Mouse (Mus musculus) liver, embryonic 11.5 days (tissue): ENCODE data around the gene AC109138.7. TPM values are rescaled to one million over a fixed set of nuclear protein-coding genes. Genes with fewer than 3 reads are reported as not detected.

ENCODE experiments used
- ATAC-seq: fragments of 200-750 bp; cut with Nextera tagmentation; replicated peaks from 2 replicates; pipeline ENCODE4 v1.8.0; 2017; ENCODE audit warnings: moderate number of reproducible peaks, mild to moderate bottlenecking, moderate TSS enrichment, moderate library complexity; ENCODE audit not compliant: low FRiP score
- DNase-seq: peaks from one replicate; pipeline ENCODE4 v3.0.0-alpha.2; 2017; ENCODE audit warnings: low spot score
- H3K27ac ChIP-seq: fragments of 300-500 bp; sonication (generic); 2 replicates; pipeline ENCODE4 v1.5.1; 2014; ENCODE audit warnings: mild to moderate bottlenecking, low read depth, low read length, control low read depth
- H3K27me3 ChIP-seq: fragments of 300-500 bp; sonication (generic); replicated peaks from 2 replicates; pipeline ENCODE4 v1.6.1; 2014; ENCODE audit warnings: low read length, mixed read lengths; ENCODE audit not compliant: control insufficient read depth, insufficient read depth
- H3K36me3 ChIP-seq: fragments of 300-500 bp; sonication (generic); 2 replicates; pipeline ENCODE4 v1.6.1; 2014; ENCODE audit warnings: mild to moderate bottlenecking, low read length, moderate library complexity, mixed read lengths; ENCODE audit not compliant: control insufficient read depth, insufficient read depth
- H3K4me1 ChIP-seq: fragments of 300-500 bp; sonication (generic); replicated peaks from 2 replicates; pipeline ENCODE4 v1.6.1; 2014; ENCODE audit warnings: low read length, mixed read lengths; ENCODE audit not compliant: control insufficient read depth, insufficient read depth
- H3K4me2 ChIP-seq: fragments of 300-500 bp; sonication (generic); 2 replicates; pipeline ENCODE4 v1.6.1; 2014; ENCODE audit warnings: mild to moderate bottlenecking, control low read depth, moderate library complexity
- H3K4me3 ChIP-seq: fragments of 300-500 bp; sonication (generic); 2 replicates; pipeline ENCODE4 v1.5.1; 2014; ENCODE audit warnings: low read depth, low read length, control low read depth
- H3K9ac ChIP-seq: fragments of 300-500 bp; sonication (generic); 2 replicates; pipeline ENCODE4 v1.6.1; 2014; ENCODE audit warnings: low read depth, low read length, control low read depth
- H3K9me3 ChIP-seq: fragments of 300-500 bp; sonication (generic); 2 replicates; pipeline ENCODE4 v1.6.1; 2016; ENCODE audit warnings: low read length, inconsistent platforms, mixed read lengths; ENCODE audit not compliant: control insufficient read depth
- WGBS: fragments of 180-500 bp; shearing (Covaris S2); extraction: QIAGEN DNeasy Blood & Tissue Kit; methylation state at CpG from one replicate; pipeline ENCODE4 v1.1.7; 2014; 5-methylcytosine and 5-hydroxymethylcytosine counted together
- polyA plus RNA-seq: library from polyadenylated mRNA; unstranded; fragments of >200 nt; fragmentation: Nextera tagmentation; extraction: Ambion mirVana; gene quantifications from 2 replicates; pipeline ENCODE4 v1.2.1, GENCODE M21; 2014

AC109138.7 gene
- polyA plus RNA-seq, 1 experiment from 2014 or later, result not detected

- Histone ChIP-seq H3K4me1 (peaks cover 19% of the 10 kb centered on the region), H3K4me3 (peak within 1 kb of the TSS; percentile 84), H3K27ac (peak within 1 kb of the TSS; percentile 84), H3K9ac (peak within 1 kb of the TSS; percentile 93), H3K4me2 (peak within 1 kb of the TSS; percentile 94), H3K27me3 (peaks cover 5% of the 10 kb centered on the region; the same call in 1 of the 2 replicates), H3K9me3 (no peaks in the 10 kb centered on the region), H3K36me3 (peaks cover 15% of the 10 kb centered on the region)
- DNase-seq (peak; percentile 95), ATAC-seq (peak; percentile 87)
- WGBS, result under 1% methylated on average over 34 of the region's 34 CpGs
These were observed 12.8 kb upstream of the AC109138.7 start, which contains the start of gene Rad9a for GRCm38 (mm10) chr19:4201291-4201909. Rad9a (minus strand) TSS chr19:4201662.

GRCm38 (mm10) chr19:4202149-4202548 lies 12.0 kb upstream of the AC109138.7 start:
- Histone ChIP-seq H3K27ac (peak overlapping the region; percentile 84; the same call in 1 of the 2 replicates), H3K4me1 (peaks cover 19% of the 10 kb centered on the region), H3K36me3 (peaks cover 7% of the 10 kb centered on the region; the same call in 1 of the 2 replicates), H3K9me3 (no peaks in the 10 kb centered on the region), H3K4me3 (peak overlapping the region; percentile 84), H3K9ac (peak overlapping the region; percentile 80), H3K4me2 (peak overlapping the region; percentile 94), H3K27me3 (peaks cover 6% of the 10 kb centered on the region; the same call in 1 of the 2 replicates)
- ATAC-seq, result no peak
- no peak for DNase-seq
- 34% methylated on average over 7 of the region's 7 CpGs for WGBS

GRCm38 (mm10) chr19:4203148-4203547 lies 11.0 kb upstream of the AC109138.7 start:
- DNase-seq, result no peak
- 51% methylated on average over 3 of the region's 3 CpGs for WGBS
- peaks cover 6% of the 10 kb centered on the region; the same call in 1 of the 2 replicates for H3K27me3 ChIP-seq
- no peak overlapping the region for H3K4me3 ChIP-seq
- ATAC-seq, result no peak
- peaks cover 6% of the 10 kb centered on the region; the same call in 1 of the 2 replicates for H3K36me3 ChIP-seq
- H3K9me3 ChIP-seq, result no peaks in the 10 kb centered on the region
- H3K4me1 ChIP-seq, result peaks cover 19% of the 10 kb centered on the region
- peak overlapping the region; percentile 28; the same call in 1 of the 2 replicates for H3K27ac ChIP-seq
- H3K4me2 ChIP-seq, result no peak overlapping the region
- H3K9ac ChIP-seq, result no peak overlapping the region

GRCm38 (mm10) chr19:4203604-4204326 lies 10.4 kb upstream of the AC109138.7 start:
- DNase-seq, result no peak
- WGBS, result 51% methylated on average over 13 of the region's 13 CpGs
- peaks cover 6% of the 10 kb centered on the region; the same call in 1 of the 2 replicates for H3K27me3 ChIP-seq
- no peak overlapping the region for H3K4me3 ChIP-seq
- H3K27ac ChIP-seq, result 0 out of 2 replicates have a peak overlapping the region, but pooled peaks have one; percentile 13
- no peak for ATAC-seq
- no peaks in the 10 kb centered on the region for H3K9me3 ChIP-seq
- H3K4me2 ChIP-seq, result no peak overlapping the region
- H3K9ac ChIP-seq, result no peak overlapping the region
- peaks cover 19% of the 10 kb centered on the region for H3K4me1 ChIP-seq
- H3K36me3 ChIP-seq, result peaks cover 5% of the 10 kb centered on the region; the same call in 1 of the 2 replicates

- ATAC-seq (no peak), DNase-seq (no peak)
- WGBS, result 59% methylated on average over 3 of the region's 4 CpGs
- H3K27ac ChIP-seq, result no peak overlapping the region
- peaks cover 19% of the 10 kb centered on the region for H3K4me1 ChIP-seq
- H3K27me3 ChIP-seq, result peaks cover 14% of the 10 kb centered on the region
- H3K36me3 ChIP-seq, result no peaks in the 10 kb centered on the region; the same call in 1 of the 2 replicates
- no peak overlapping the region for H3K4me3 ChIP-seq
- no peak overlapping the region for H3K4me2 ChIP-seq
- no peaks in the 10 kb centered on the region for H3K9me3 ChIP-seq
- no peak overlapping the region for H3K9ac ChIP-seq
These were observed 9.3 kb upstream of the AC109138.7 start for GRCm38 (mm10) chr19:4204889-4205288.

GRCm38 (mm10) chr19:4206971-4207370 lies 7.2 kb upstream of the AC109138.7 start:
- Histone ChIP-seq H3K9ac (no peak overlapping the region), H3K9me3 (no peaks in the 10 kb centered on the region), H3K27ac (no peak overlapping the region), H3K4me2 (no peak overlapping the region), H3K27me3 (peaks cover 32% of the 10 kb centered on the region), H3K4me3 (no peak overlapping the region), H3K36me3 (no peaks in the 10 kb centered on the region), H3K4me1 (peaks cover 9% of the 10 kb centered on the region)
- DNase-seq (no peak), ATAC-seq (peak; percentile 60; the same call in 1 of the 2 replicates)
- WGBS, result 0% methylated on average over 2 of the region's 2 CpGs

GRCm38 (mm10) chr19:4208563-4208962 lies 5.6 kb upstream of the AC109138.7 start:
- H3K9me3 ChIP-seq, result no peaks in the 10 kb centered on the region
- no peak overlapping the region for H3K4me2 ChIP-seq
- peaks cover 5% of the 10 kb centered on the region for H3K4me1 ChIP-seq
- no peak for ATAC-seq
- H3K9ac ChIP-seq, result no peak overlapping the region
- 58% methylated on average over 5 of the region's 5 CpGs for WGBS
- H3K36me3 ChIP-seq, result no peaks in the 10 kb centered on the region
- no peak overlapping the region for H3K4me3 ChIP-seq
- DNase-seq, result no peak
- no peak overlapping the region for H3K27ac ChIP-seq
- H3K27me3 ChIP-seq, result peaks cover 48% of the 10 kb centered on the region

- Histone ChIP-seq H3K27ac (no peak overlapping the region), H3K4me3 (no peak overlapping the region), H3K36me3 (no peaks in the 10 kb centered on the region), H3K9me3 (no peaks in the 10 kb centered on the region), H3K27me3 (peaks cover 77% of the 10 kb centered on the region), H3K9ac (no peak overlapping the region), H3K4me2 (no peak overlapping the region), H3K4me1 (peaks cover 29% of the 10 kb centered on the region)
- ATAC-seq (no peak), DNase-seq (no peak)
- 40% methylated on average over 4 of the region's 4 CpGs for WGBS
These were observed 2.1 kb upstream of the AC109138.7 start for GRCm38 (mm10) chr19:4211891-4212588.
